In genomic region chr12:102113391-102113790, GRCm38 (mm10) we compare ENCODE assay signal across 23 mouse cellular contexts.
"Had no signal": no experiment of that assay in that cellular context is flagged by ENCODE, and none has a peak within 500 bp of the region (broad histone marks: within the 10 kb centered on the region; RNA-seq: fewer than 3 reads in every experiment).

No protein-coding gene starts in this region.

- H3K27me3 ChIP-seq: limb, embryonic 12.5 days; limb, embryonic 15.5 days; midbrain, embryonic 13.5 days; neural tube, embryonic 12.5 days; neural tube, embryonic 15.5 days had no signal

- H3K9ac ChIP-seq: limb, embryonic 12.5 days; limb, embryonic 15.5 days; liver, embryonic 14.5 days; liver, postnatal 0 days; midbrain, embryonic 13.5 days; neural tube, embryonic 12.5 days; neural tube, embryonic 15.5 days had no signal

- H3K27ac ChIP-seq: limb, embryonic 12.5 days; limb, embryonic 15.5 days; liver, embryonic 14.5 days; midbrain, embryonic 10.5 days; midbrain, embryonic 13.5 days; neural tube, embryonic 12.5 days; neural tube, embryonic 15.5 days; stomach, postnatal 0 days had no signal

- H3K9me3 ChIP-seq: limb, embryonic 12.5 days; limb, embryonic 15.5 days; megakaryocyte, embryonic 14.5 days; midbrain, embryonic 10.5 days; midbrain, embryonic 13.5 days; neural tube, embryonic 12.5 days; neural tube, embryonic 15.5 days had no signal

- ATAC-seq: intestine, embryonic 16.5 days; midbrain, embryonic 13.5 days had no signal

- H3K4me2 ChIP-seq: limb, embryonic 12.5 days; limb, embryonic 15.5 days; liver, embryonic 11.5 days; midbrain, embryonic 13.5 days; neural tube, embryonic 12.5 days; neural tube, embryonic 15.5 days had no signal

- H3K36me3 ChIP-seq: limb, embryonic 12.5 days; limb, embryonic 15.5 days; midbrain, embryonic 10.5 days; midbrain, embryonic 13.5 days; neural tube, embryonic 12.5 days; neural tube, embryonic 15.5 days had no signal

- DNase-seq: kidney, adult 18-20 months; kidney, adult 9 months; kidney, postnatal 14 days; kidney, postnatal 4 days; left cerebral cortex, postnatal 4 days; liver, postnatal 0 days; right cerebral cortex, adult 18-20 months; right cerebral cortex, postnatal 14 days; right cerebral cortex, postnatal 4 days; thymus, adult 2 months; thymus, postnatal 14 days; thymus, postnatal 4 days had no signal

- H3K4me3 ChIP-seq: limb, embryonic 12.5 days; limb, embryonic 15.5 days; megakaryocyte, embryonic 14.5 days; midbrain, embryonic 10.5 days; midbrain, embryonic 13.5 days; neural tube, embryonic 12.5 days; neural tube, embryonic 15.5 days had no signal

- H3K4me1 ChIP-seq: limb, embryonic 12.5 days; limb, embryonic 15.5 days had no signal
